Mouse (Mus musculus): ENCODE results near the gene Papss1. TPM values are rescaled to one million over a fixed set of nuclear protein-coding genes. Genes with fewer than 3 reads are reported as not detected.

Papss1 gene
- total RNA-seq, 1 experiment from 2014 or later: 24.9 TPM

DNA sequence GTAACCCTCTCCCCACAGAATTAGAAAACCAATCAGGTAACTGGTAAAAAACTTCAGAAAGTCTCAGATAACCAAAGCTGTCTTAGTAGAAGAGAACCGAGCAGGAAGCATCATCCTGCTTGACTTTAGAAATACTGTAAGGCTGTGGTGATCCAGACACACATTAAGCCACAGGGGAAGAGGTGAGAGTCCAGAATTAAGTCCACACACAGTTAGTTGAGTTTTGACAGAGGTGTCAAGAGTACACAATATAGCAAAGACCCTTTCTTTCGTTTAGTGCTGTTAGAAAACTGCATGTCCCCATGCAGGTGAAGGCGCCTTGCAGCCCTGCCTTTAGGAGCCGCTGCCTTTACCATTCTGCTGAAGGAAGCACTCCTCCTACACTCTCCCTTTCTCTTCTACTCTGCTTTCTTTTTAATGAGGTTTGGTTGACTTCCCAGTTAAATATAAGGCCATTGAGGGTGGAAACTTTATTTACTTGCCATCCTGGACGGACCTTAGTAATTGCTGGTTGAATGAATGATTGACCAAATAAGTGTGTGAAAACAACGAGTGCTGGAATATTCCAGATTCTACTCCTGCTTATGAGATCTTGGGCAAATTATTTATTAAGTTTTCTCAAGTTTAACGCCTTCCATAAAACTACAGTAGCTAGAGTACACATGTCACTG, 14.0 kb downstream of the Papss1 start:
- no peak for ATAC-seq (replicated peaks; ENCODE audit: low read depth, poor library complexity, severe bottlenecking)

GRCm38 (mm10) chr3:131580040-131580439, 15.5 kb downstream of the Papss1 start:
- no peak for ATAC-seq (replicated peaks; ENCODE audit: low read depth, poor library complexity, severe bottlenecking)

- ATAC-seq (replicated peaks; ENCODE audit: low read depth, poor library complexity, severe bottlenecking): no peak
Measured at GRCm38 (mm10) chr3:131581096-131581495, 16.5 kb downstream of the Papss1 start.

DNA sequence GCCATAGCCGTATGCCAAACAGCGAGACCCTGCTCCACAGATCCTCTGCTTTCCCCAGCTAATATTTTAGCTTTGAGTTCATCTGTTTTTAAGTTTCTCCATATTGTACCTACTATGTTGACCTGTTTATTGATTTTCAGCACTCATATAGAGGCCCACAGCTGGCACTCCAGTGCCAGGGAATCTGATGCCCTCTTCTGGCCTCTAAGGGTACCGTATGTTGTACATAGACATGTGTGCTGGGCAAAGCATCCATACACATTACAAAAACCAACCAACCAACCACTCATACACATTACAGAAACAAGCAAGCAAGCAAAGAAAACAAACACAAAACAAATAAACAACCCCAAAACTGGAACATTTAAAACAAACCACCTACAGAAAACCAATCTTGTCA, 22.2 kb downstream of the Papss1 start:
- ATAC-seq (replicated peaks; ENCODE audit: low read depth, poor library complexity, severe bottlenecking): no peak; the same call in 1 of the 2 replicates

- no peak for ATAC-seq (replicated peaks; ENCODE audit: low read depth, poor library complexity, severe bottlenecking)
Measured at GRCm38 (mm10) chr3:131587959-131588358, 23.4 kb downstream of the Papss1 start.

DNA sequence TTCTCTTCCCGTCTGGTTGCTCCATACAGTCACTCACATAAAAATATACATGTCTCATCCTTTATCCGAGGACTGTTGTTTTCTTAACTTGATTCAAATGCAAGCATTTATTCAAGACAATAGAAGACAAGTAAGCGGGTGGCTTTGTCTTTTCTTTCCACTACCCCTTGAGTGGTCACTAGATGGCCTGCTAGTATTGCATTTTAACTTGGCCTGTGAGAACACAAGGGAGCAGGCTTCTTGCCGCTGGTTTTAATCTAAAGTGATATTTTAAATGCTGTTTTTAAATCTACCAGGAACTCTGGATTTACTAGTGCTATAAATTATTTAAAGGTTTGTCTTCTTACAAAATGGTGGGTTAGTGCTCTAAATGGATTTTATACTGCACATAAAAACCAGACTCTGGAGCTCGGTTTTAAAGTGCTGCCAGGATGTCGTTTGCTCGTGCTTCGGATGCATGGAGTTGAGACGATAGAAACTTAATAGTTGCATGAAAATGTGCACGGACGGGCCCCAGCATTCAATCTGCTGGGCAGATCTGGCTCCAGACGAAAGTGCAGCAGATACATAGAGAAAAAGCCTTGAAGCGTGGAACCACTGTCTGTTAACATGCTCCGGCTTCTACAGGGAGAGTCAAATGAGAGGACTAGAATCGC, 28.7 kb downstream of the Papss1 start:
- no peak for ATAC-seq (replicated peaks; ENCODE audit: low read depth, poor library complexity, severe bottlenecking)

DNA sequence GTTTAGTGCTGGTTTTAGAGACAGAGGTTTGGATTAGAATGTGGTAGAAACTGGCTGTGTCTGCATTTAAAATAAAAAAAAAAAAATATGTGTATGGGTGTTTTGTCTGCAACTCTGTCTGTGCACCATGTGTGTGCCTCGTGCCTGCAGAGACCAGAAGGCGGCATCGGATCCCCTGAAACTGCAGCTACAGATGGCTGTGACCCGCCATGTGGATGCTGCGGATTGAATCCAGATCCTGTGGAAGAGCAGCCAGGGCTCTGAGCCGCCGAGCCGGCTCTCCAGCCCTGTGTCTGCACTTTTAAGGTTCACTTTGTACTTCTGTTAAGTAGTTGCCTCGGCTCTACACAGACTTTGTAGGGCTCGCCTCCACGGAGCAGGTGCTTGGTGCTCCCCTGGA, 29.8 kb downstream of the Papss1 start:
- 0 out of 2 replicates have a peak, but pooled peaks have one; percentile 18 for ATAC-seq (replicated peaks; ENCODE audit: low read depth, poor library complexity, severe bottlenecking)

- no peak for ATAC-seq (replicated peaks; ENCODE audit: low read depth, poor library complexity, severe bottlenecking)
Measured at GRCm38 (mm10) chr3:131595546-131596245, 31.1 kb downstream of the Papss1 start.

DNA sequence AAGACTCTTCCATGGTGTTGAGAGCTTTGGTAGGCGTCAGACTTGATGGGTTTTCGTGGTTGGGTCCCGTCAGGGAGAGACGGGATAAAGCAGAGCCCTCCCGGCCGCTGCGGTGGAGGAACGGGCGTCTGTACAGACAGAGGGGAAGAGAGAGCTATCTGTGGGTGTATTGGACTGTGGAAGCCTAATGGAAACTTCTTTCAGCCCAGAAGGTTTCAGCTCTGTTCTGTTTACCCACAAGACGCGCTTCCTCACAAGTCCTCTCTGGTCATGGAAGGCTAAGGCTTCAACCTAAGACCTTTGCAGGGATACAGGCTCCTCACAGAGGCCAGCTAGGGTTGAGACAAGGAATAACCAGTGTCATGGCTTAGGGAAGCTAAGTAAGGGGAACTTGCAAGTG, 36.2 kb downstream of the Papss1 start:
- ATAC-seq (replicated peaks; ENCODE audit: low read depth, poor library complexity, severe bottlenecking): no peak

DNA sequence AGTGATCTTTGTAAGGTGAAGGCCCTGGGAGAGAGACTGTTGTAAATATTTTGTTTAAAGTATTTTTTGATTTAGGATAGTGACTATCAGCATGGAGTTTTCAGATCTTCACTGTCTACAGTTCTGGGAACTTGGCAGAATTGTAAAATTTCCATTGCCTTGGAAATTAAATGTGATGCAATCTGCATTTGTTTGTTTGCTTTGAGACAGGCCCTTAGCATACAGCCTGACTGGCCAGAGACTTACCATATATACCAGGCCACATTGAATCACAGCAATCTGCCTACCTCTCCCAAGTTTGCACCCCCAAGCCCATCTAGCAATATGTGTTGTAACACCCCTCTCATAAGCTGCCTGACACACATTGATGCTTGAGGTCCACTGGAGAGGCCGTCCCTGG, 36.8 kb downstream of the Papss1 start:
- no peak for ATAC-seq (replicated peaks; ENCODE audit: low read depth, poor library complexity, severe bottlenecking)

- no peak for ATAC-seq (replicated peaks; ENCODE audit: low read depth, poor library complexity, severe bottlenecking)
Measured at GRCm38 (mm10) chr3:131602995-131603414, 38.4 kb downstream of the Papss1 start.

DNA sequence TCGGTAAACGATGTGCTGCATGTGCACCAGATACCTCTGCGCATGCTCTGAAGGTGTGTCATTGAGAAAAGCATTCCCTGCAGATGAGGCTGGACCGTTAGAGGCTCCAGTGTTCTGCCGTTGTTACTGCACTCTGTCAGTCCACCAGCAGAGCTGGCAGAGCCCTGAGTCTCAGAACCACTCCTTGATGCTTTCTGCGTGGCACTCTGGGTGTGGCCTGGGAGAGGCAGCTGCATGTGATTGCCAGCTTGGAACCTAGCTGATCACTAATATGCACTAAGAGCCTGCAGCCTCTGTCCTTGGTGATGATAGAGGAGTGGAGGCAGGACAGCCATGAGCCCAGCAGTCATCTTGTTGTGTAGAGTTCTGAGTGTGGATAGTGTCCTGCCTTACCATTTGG, 43.5 kb downstream of the Papss1 start:
- ATAC-seq (replicated peaks; ENCODE audit: low read depth, poor library complexity, severe bottlenecking): no peak

DNA sequence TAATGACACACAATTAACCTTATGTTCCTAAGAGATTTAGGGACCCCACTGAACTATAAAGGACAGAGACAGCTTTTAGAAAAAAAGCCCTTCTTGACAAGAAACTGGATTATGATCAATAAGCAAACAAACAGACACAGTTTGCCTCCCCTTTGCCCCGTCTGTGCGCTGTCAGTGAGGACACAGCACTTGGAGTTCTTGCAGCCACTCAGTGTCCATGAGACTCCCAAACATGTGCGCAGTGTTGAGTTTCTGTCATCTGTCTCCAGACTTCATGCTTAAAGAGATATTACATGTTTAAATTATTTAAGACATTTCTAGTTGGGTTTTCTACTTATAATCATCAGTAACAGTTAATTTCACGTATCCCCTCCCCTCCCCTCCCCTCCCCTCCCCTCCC, 45.1 kb downstream of the Papss1 start:
- no peak for ATAC-seq (replicated peaks; ENCODE audit: low read depth, poor library complexity, severe bottlenecking)

- ATAC-seq (replicated peaks; ENCODE audit: low read depth, poor library complexity, severe bottlenecking): no peak
Measured at GRCm38 (mm10) chr3:131610595-131610994, 46.0 kb downstream of the Papss1 start.

- no peak for ATAC-seq (replicated peaks; ENCODE audit: low read depth, poor library complexity, severe bottlenecking)
Measured at GRCm38 (mm10) chr3:131612847-131613246, 48.3 kb downstream of the Papss1 start.

GRCm38 (mm10) chr3:131614056-131614455, 49.5 kb downstream of the Papss1 start:
- no peak for ATAC-seq (replicated peaks; ENCODE audit: low read depth, poor library complexity, severe bottlenecking)

DNA sequence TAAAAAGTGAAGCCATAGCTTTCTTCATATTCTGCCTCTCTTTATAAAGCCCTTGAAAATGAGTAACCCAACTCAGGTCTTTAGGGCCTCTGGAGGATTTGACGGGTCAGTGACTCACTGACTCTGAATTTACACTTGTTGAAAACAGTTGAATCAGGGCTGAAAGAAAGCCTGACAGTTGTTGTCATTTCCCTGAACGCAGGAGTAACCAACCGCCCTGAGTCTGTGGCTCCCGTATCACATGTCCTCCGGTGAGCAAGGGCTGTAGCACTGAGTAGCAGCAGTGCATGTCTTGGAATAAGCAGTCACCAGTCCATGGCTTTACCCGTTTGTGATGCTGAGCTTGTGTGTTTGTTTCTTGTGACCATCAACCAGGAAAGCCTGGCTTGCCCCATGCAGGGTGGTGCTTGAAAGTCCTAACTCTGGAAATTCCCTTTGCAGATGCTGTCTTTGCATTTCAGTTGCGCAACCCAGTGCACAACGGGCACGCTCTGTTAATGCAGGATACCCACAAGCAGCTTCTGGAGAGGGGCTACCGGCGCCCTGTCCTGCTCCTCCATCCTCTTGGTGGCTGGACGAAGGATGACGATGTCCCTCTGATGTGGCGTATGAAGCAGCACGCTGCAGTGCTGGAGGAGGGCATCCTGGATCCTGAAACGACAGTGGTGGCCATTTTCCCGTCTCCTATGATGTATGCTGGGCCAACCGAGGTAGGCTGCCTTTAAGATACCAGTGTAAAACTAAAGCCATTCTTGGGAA, 54.2 kb downstream of the Papss1 start:
- ATAC-seq (replicated peaks; ENCODE audit: low read depth, poor library complexity, severe bottlenecking): no peak

DNA sequence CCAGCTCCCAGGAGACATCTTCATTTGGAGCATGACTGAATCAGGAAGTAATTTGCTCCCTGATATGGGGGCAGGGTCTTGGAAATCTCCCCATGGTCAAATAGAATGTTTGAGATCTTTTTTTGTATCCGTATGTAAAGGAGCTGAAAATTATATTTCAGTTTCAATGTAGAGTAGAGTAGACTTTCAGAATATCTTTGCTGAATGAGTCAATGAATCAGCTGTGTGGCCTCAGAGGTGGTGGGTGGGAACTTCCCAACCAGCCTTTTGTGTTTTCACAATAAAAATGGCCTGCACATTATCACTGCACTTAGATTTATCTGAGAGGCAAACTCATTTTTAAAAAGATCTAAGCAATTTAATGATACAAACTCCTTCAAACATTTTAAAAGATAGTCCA, 58.6 kb downstream of the Papss1 start:
- no peak for ATAC-seq (replicated peaks; ENCODE audit: low read depth, poor library complexity, severe bottlenecking)

DNA sequence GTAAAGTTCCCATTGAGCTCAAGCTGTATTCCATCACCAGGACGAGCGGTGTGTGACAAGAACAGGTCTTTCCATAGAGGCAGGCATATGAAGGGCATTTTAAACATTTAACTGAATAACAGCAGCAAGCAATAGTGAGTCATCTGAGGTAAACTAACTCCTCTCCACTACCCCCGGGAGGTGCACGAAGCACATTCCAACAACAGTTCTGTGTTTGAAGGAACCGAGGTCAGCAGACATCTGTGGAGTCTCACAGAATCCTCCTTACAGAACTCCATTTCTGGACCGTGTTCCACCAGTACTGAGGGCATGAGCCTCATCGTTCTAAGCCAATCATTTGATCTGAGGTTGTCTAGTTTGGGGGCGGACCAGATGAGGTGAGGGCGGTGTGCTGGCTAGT, 59.5 kb downstream of the Papss1 start:
- no peak for ATAC-seq (replicated peaks; ENCODE audit: low read depth, poor library complexity, severe bottlenecking)

DNA sequence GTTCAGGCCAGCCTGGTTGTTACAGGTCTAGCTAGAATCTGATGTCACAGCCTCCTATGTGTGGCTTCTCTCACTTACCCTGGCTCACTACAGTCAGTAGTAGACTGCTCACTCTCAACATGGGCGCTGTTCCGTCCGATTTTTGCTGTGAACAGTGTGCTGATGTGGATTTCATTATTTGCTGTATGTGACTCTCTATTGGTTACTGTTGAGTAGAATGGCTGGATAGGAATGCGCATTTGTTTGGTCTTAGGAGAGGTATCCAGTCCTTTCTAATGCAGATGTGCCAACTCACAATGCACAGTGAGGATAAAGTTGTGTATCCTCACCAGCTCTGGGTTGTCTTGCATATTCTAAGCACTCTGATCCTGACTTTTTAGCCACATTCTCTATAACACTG, 62.9 kb downstream of the Papss1 start:
- ATAC-seq (replicated peaks; ENCODE audit: low read depth, poor library complexity, severe bottlenecking): no peak

DNA sequence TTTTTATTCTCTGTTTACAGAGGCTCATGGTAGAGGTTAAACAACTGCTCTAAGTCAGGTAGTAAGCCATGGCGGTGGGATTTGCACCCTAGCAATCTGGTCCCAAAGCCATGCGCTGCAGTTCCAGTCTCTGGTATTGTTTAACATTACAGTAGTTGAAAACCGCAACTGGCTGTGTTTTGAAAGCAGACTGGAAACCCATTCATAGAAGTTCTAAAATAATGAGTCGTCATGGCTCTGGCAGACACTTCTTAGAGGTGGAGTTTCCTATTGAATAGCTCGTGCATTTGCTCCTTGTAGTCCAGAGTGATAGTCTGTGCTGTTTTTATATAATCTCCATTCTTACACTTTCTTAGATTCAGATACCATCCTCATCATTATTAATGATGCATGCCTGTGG, 63.7 kb downstream of the Papss1 start:
- ATAC-seq (replicated peaks; ENCODE audit: low read depth, poor library complexity, severe bottlenecking): no peak

Measured in common myeloid progenitor, adult 5-6 weeks (primary cell).